Mouse (Mus musculus) layer of hippocampus, postnatal 36 days (tissue): Measurements from ENCODE around the gene Tshz2. TPM values are rescaled to one million over a fixed set of nuclear protein-coding genes. Genes with fewer than 3 reads are reported as not detected.
A peak's percentile ranks its signal among the peaks of the same experiment; 100 is the strongest.
"Not testable (repeated sequence)": the region's sequence is repeated elsewhere in the genome, so short reads cannot be mapped to it uniquely, and the experiment has no call there.

Experiments used
- DNase-seq, 2 experiments: peaks; one replicate each; pipeline ENCODE4 v3.0.0; 2022
- total RNA-seq, 2 experiments: library from RNA; stranded (reverse); gene quantifications; 2 replicates each; pipeline ENCODE4 v1.2.3; 2021

Gene Tshz2
- 10 to 100 TPM; 29.6 to 34.3 TPM for total RNA-seq

- DNase-seq, result no peak
Measured at GRCm38 (mm10) chr2:169632338-169633151, at the start of gene Tshz2. Gene Tshz2, plus strand, starts transcription at chr2:169633013.

DNA sequence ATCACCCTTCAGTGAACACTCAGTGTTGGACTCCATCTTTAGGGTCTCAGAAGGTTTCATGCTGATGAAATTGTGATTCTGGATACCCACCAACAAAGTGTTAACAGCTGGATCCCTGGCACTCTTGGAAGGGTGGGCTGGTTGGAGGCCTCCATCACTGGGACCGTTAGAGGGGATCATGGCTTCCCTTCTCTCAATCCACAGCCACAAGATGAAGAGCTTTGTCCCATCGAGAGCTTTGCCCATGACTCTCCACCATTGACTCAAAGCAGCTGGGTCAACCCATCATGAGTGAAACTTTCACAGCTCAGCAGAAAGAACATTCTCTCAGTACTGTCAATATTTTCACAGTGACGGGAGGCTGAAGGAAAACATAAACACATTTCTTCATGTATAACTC lies 49.3 kb upstream of the Tshz2 start:
- no peak for DNase-seq

DNA sequence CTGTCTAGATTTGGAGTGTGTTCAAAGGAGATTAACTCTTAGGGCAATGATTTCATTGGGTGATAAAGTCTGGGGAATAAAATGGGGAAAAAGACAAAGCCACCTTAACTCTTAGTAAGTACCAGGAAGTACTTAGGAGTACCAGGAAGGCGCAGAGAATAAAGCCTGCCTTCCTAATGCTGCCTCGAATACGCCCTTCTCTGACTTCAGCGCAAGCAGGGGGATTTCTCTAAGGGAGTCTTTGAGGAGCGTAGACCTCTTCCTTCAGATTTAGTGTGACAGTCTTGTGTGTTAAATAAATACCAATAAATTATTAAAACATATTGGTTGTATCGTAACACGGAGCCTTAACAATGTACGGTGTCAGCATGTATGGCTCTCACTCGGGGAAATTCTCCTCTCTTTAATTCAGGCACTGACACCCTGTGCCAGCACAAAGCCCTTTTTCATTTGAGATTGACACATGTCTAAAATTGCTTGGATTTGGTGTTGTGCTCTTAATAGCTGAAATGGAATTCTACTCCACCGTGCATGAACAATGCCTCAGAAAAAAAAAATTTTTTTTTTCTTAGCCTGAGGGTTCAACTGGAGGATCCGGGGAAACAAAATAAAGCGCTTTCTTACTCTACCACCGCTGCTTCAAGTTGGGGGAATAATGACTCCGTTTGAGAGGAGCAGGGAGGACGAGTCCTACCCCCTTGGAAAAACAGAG lies 47.9 kb upstream of the Tshz2 start:
- DNase-seq, result no peak

DNA sequence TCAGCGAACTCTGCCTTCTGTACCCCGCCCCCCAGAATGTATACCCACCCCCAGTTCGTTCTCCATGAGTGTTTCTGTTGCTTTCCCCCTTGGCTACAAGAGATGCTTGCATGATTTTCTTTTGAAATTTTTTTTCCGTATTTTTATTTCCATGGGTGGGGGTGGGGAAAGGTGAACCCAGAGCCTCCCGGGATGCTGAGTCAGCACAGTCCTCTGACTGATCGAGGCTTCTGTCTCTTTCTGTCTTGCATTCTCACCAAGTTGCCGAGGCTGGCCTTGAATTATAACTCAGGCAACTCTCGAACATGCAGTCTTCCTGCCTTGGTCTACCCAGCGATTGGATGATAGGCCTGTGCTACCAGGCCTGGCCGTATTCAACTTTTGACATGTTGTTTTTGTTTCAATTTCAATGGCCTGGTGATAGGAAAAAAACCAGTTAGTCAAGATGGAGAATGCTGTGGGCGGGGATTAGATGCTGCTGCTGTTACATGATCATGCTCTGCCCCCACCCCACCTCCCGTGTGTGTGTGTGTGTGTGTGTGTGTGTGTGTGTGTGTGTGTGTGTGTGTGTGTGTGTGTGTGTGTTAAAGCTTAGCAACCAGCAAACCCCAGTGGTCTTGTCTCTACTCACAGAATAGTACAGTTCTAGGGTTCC lies 47.1 kb upstream of the Tshz2 start:
- DNase-seq, result no peak

- DNase-seq, result no peak
Measured at GRCm38 (mm10) chr2:169586688-169587087, 46.1 kb upstream of the Tshz2 start.

- not testable (repeated sequence) for DNase-seq
Measured at GRCm38 (mm10) chr2:169587645-169588044, 45.2 kb upstream of the Tshz2 start, which contains the start of gene Gm11011. Gene Gm11011, minus strand, starts transcription at chr2:169587745.

GRCm38 (mm10) chr2:169589697-169590096 lies 43.1 kb upstream of the Tshz2 start:
- no peak for DNase-seq

DNA sequence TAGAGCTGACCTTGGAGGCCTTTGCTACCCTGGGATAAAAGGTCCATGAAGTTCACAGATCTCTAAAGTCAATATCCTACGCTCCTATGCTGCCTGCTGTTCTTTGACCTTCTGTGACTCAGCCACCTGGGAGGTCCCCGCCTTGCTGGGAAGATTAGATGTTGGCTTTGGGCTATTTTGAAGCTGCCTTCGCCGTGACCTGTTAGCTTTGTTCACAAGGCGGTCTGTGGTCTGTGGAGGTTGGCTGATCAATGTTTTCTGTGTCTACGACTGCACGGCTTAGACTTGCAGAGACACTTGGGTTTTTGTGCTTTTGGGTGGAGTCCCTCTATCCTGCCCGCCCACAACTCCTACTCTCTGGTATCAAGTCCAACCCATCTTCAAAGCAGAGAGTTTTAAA lies 42.4 kb upstream of the Tshz2 start:
- no peak for DNase-seq

DNA sequence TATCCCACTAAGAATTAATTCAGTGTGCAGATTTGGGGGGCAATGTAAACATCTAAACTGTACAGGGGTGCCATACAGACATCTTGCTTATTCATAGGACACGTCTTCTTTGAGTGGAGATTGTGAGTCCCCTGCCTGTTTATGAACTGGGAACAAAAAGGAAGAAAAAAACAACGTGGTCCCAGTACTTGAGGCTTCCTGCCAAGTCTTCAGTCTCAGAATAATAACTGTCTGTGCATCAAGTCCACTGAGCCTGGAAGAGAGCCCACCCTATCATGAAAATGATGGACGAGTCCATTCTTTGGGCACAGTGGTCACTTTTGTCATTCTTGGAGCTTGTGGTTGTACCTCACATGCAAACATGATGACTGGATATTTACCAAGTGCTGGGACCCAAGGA lies 39.1 kb upstream of the Tshz2 start:
- no peak for DNase-seq

- no peak for DNase-seq
Measured at GRCm38 (mm10) chr2:169597357-169597756, 35.5 kb upstream of the Tshz2 start.

GRCm38 (mm10) chr2:169597971-169598370 lies 34.8 kb upstream of the Tshz2 start:
- DNase-seq, result no peak

DNA sequence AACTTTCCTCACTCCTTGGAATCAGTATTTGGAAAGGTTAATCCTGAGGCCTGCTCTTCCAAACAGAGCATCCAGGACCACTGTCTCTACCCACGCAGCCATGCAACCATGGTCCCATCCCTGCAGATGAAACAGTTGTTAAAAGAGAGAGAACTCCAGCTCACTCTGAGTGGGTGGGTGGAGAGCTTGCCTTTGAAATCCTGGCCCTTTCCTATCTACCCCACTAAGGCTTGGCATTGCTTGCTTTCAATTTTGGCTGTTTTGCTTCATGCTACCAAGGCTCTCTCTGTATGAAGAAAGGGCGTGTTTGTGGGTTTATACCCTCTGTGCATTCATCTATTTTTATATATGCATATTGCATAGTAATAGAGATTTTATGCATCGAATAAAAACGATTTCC lies 33.2 kb upstream of the Tshz2 start:
- DNase-seq, result no peak

GRCm38 (mm10) chr2:169600163-169600562 lies 32.6 kb upstream of the Tshz2 start:
- DNase-seq, result peak; percentile 32 to 45

- peak in 1 of 2 experiments; percentile 12 for DNase-seq
Measured at GRCm38 (mm10) chr2:169606901-169607678, 25.7 kb upstream of the Tshz2 start.

- no peak for DNase-seq
Measured at GRCm38 (mm10) chr2:169607787-169608186, 25.0 kb upstream of the Tshz2 start.

GRCm38 (mm10) chr2:169609956-169610355 lies 22.9 kb upstream of the Tshz2 start:
- no peak for DNase-seq

- DNase-seq, result no peak
Measured at GRCm38 (mm10) chr2:169610882-169611281, 21.9 kb upstream of the Tshz2 start.

DNA sequence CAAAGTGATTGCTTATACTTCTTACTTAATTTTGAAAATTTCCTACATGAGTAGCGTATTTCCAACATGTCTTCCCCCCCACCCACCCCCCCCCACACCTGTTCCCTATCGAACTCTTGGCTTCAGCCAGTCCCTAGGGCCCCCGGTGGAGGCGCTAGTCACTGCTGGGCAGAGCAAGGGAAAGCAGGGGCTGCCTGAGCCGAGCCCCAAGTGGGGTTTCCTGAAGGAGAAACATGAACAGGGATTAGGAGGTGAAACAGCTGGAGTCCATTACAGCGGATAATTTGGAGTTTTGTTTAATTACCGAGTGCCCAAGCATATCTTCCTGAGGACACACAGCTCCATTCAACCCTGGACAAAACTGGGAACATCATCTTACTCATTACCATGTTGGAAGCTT lies 21.3 kb upstream of the Tshz2 start:
- DNase-seq, result no peak

- no peak for DNase-seq
Measured at GRCm38 (mm10) chr2:169614683-169615082, 18.1 kb upstream of the Tshz2 start.

DNA sequence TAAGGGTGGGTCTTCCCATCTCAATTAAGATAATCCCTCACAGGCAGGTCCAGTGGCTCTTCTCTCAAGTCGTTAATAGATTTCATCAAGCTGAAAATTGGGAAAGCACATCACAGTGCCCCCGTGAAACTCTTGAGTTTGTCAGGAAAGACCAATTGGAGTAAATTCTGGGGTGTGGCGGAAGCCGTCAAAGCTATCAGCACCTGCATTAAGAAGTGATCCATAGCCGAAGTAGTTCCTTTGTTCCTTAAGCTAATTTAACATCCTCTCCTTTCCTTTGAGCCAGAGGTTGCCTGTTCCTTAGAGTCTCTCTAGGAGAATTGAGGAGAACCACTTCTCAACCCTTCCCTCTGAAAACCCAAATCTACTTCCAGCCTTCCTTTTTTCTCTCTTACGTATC lies 16.8 kb upstream of the Tshz2 start:
- no peak for DNase-seq

GRCm38 (mm10) chr2:169621201-169621710 lies 11.6 kb upstream of the Tshz2 start:
- DNase-seq, result peak in 1 of 2 experiments; percentile 10

DNA sequence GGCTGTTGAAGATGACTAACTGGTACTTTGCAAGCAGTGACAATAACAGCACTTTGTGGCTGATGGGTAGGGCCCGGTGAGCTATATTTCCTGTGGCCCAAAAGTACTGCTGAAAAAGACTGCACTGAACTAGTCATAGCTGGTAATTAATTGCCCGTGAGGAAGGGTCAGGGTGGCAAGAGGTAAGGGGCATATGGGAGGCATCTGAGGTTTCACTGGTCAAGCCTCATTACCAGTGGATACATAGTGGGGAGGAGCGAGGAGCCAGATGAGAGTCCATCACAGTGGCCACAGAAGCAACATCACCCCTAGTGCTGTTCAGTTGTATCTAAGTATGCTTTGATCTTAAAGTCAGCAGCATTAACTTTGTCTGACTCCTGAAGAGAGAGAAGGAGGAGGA lies 2.7 kb upstream of the Tshz2 start:
- DNase-seq, result no peak
